Mouse (Mus musculus): Measurements from ENCODE around the gene Vtcn1. TPM values are rescaled to one million over a fixed set of nuclear protein-coding genes. Genes with fewer than 3 reads are reported as not detected.
"Not testable (repeated sequence)": the region's sequence is repeated elsewhere in the genome, so short reads cannot be mapped to it uniquely, and the experiment has no call there.

Gene Vtcn1
- polyA plus RNA-seq, 1 experiment: 1.3 TPM

GRCm38 (mm10) chr3:100797166-100798145 is 27.8 kb upstream of the Vtcn1 start:
- TF ChIP-seq CTCF (IDR thresholded peaks at IDR 0.05; ENCODE audit: control insufficient read depth, insufficient read depth, insufficient replicate concordance, low read depth, low read length): no peak
- no peak for TF ChIP-seq POLR2A (IDR thresholded peaks at IDR 0.05; ENCODE audit: control insufficient read depth, low read depth, low read length)
- Histone ChIP-seq H3K4me3 (ENCODE audit: control insufficient read depth, low read depth, low read length) (no peak overlapping the region), H3K4me1 (ENCODE audit: control insufficient read depth, insufficient read depth, low read length) (peaks cover 2% of the 10 kb centered on the region; the same call in 1 of the 2 replicates)

GRCm38 (mm10) chr3:100798872-100799422 is 26.3 kb upstream of the Vtcn1 start:
- no peaks in the 10 kb centered on the region for H3K27me3 ChIP-seq (ENCODE audit: control insufficient read depth, insufficient read depth, low read length)
- no peak overlapping the region for H3K27ac ChIP-seq (ENCODE audit: control insufficient read depth, insufficient read depth, low read depth, low read length)
- no peaks in the 10 kb centered on the region for H3K36me3 ChIP-seq (ENCODE audit: control insufficient read depth, insufficient read depth, low read length)
- H3K4me3 ChIP-seq (ENCODE audit: control insufficient read depth, low read depth, low read length): no peak overlapping the region
- peaks cover 2% of the 10 kb centered on the region; the same call in 1 of the 2 replicates for H3K4me1 ChIP-seq (ENCODE audit: control insufficient read depth, insufficient read depth, low read length)
- no peak for TF ChIP-seq CTCF (IDR thresholded peaks at IDR 0.05; ENCODE audit: control insufficient read depth, insufficient read depth, insufficient replicate concordance, low read depth, low read length)
- TF ChIP-seq POLR2A (IDR thresholded peaks at IDR 0.05; ENCODE audit: control insufficient read depth, low read depth, low read length): no peak

More at GRCm38 (mm10) chr3:100797166-100798145, 27.8 kb upstream of the Vtcn1 start:
- Histone ChIP-seq H3K27me3 (ENCODE audit: control insufficient read depth, insufficient read depth, low read length) (no peaks in the 10 kb centered on the region), H3K36me3 (ENCODE audit: control insufficient read depth, insufficient read depth, low read length) (no peaks in the 10 kb centered on the region), H3K27ac (ENCODE audit: control insufficient read depth, insufficient read depth, low read depth, low read length) (no peak overlapping the region)

GRCm38 (mm10) chr3:100804975-100805374 is 20.3 kb upstream of the Vtcn1 start:
- H3K27me3 ChIP-seq (ENCODE audit: control insufficient read depth, insufficient read depth, low read length): no peaks in the 10 kb centered on the region
- no peak overlapping the region for H3K4me3 ChIP-seq (ENCODE audit: control insufficient read depth, low read depth, low read length)
- no peak for TF ChIP-seq CTCF (IDR thresholded peaks at IDR 0.05; ENCODE audit: control insufficient read depth, insufficient read depth, insufficient replicate concordance, low read depth, low read length)
- no peak for TF ChIP-seq POLR2A (IDR thresholded peaks at IDR 0.05; ENCODE audit: control insufficient read depth, low read depth, low read length)

GRCm38 (mm10) chr3:100805925-100806324 is 19.3 kb upstream of the Vtcn1 start:
- Histone ChIP-seq H3K4me1 (ENCODE audit: control insufficient read depth, insufficient read depth, low read length) (no peaks in the 10 kb centered on the region), H3K27me3 (ENCODE audit: control insufficient read depth, insufficient read depth, low read length) (no peaks in the 10 kb centered on the region), H3K36me3 (ENCODE audit: control insufficient read depth, insufficient read depth, low read length) (no peaks in the 10 kb centered on the region), H3K4me3 (ENCODE audit: control insufficient read depth, low read depth, low read length) (no peak overlapping the region), H3K27ac (ENCODE audit: control insufficient read depth, insufficient read depth, low read depth, low read length) (no peak overlapping the region)
- TF ChIP-seq CTCF (IDR thresholded peaks at IDR 0.05; ENCODE audit: control insufficient read depth, insufficient read depth, insufficient replicate concordance, low read depth, low read length): no peak
- no peak for TF ChIP-seq POLR2A (IDR thresholded peaks at IDR 0.05; ENCODE audit: control insufficient read depth, low read depth, low read length)

More at GRCm38 (mm10) chr3:100804975-100805374, 20.3 kb upstream of the Vtcn1 start:
- H3K4me1 ChIP-seq (ENCODE audit: control insufficient read depth, insufficient read depth, low read length): no peaks in the 10 kb centered on the region
- H3K27ac ChIP-seq (ENCODE audit: control insufficient read depth, insufficient read depth, low read depth, low read length): no peak overlapping the region
- H3K36me3 ChIP-seq (ENCODE audit: control insufficient read depth, insufficient read depth, low read length): no peaks in the 10 kb centered on the region

DNA sequence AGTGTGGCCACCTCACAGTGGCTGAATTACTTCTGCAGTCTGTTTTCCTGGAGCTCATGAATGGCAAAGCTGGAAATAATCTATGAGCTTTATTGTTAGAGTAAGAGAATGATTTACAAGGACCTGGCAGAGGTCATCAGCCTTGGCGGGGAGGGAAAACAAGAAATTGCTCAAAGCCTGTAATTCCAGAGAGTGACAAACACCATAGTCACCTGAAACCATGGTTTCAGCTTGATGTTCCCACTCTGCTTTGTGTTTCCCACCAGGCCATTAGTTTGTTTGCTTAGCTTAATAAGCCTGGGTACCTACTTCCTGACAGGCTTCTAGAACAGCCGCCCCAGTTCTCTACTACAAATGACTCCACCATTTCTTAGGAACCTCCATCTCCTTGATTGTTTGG is 14.8 kb upstream of the Vtcn1 start:
- H3K27ac ChIP-seq (ENCODE audit: control insufficient read depth, insufficient read depth, low read depth, low read length): no peak overlapping the region
- TF ChIP-seq CTCF (IDR thresholded peaks at IDR 0.05; ENCODE audit: control insufficient read depth, insufficient read depth, insufficient replicate concordance, low read depth, low read length) (no peak), POLR2A (IDR thresholded peaks at IDR 0.05; ENCODE audit: control insufficient read depth, low read depth, low read length) (no peak)
- H3K4me3 ChIP-seq (ENCODE audit: control insufficient read depth, low read depth, low read length): no peak overlapping the region
- H3K4me1 ChIP-seq (ENCODE audit: control insufficient read depth, insufficient read depth, low read length): no peaks in the 10 kb centered on the region
- H3K27me3 ChIP-seq (ENCODE audit: control insufficient read depth, insufficient read depth, low read length): no peaks in the 10 kb centered on the region
- H3K36me3 ChIP-seq (ENCODE audit: control insufficient read depth, insufficient read depth, low read length): no peaks in the 10 kb centered on the region

- Histone ChIP-seq H3K4me1 (ENCODE audit: control insufficient read depth, insufficient read depth, low read length) (no peaks in the 10 kb centered on the region), H3K4me3 (ENCODE audit: control insufficient read depth, low read depth, low read length) (no peak overlapping the region), H3K36me3 (ENCODE audit: control insufficient read depth, insufficient read depth, low read length) (no peaks in the 10 kb centered on the region), H3K27me3 (ENCODE audit: control insufficient read depth, insufficient read depth, low read length) (no peaks in the 10 kb centered on the region), H3K27ac (ENCODE audit: control insufficient read depth, insufficient read depth, low read depth, low read length) (no peak overlapping the region)
- TF ChIP-seq CTCF (IDR thresholded peaks at IDR 0.05; ENCODE audit: control insufficient read depth, insufficient read depth, insufficient replicate concordance, low read depth, low read length): no peak
- TF ChIP-seq POLR2A (IDR thresholded peaks at IDR 0.05; ENCODE audit: control insufficient read depth, low read depth, low read length): no peak
These were observed 13.4 kb upstream of the Vtcn1 start for GRCm38 (mm10) chr3:100811836-100812235.

GRCm38 (mm10) chr3:100815490-100815889 is 9.8 kb upstream of the Vtcn1 start:
- H3K4me1 ChIP-seq (ENCODE audit: control insufficient read depth, insufficient read depth, low read length); H3K36me3 ChIP-seq (ENCODE audit: control insufficient read depth, insufficient read depth, low read length); H3K27ac ChIP-seq (ENCODE audit: control insufficient read depth, insufficient read depth, low read depth, low read length); H3K27me3 ChIP-seq (ENCODE audit: control insufficient read depth, insufficient read depth, low read length); H3K4me3 ChIP-seq (ENCODE audit: control insufficient read depth, low read depth, low read length): not testable (repeated sequence)
